33 mouse cellular contexts compared by ENCODE assay signal in genomic region chr6:128649681-128650080, GRCm38 (mm10). TPM values are rescaled to one million over a fixed set of nuclear protein-coding genes. Genes with fewer than 3 reads are reported as not detected.
A peak's percentile ranks its signal among the peaks of the same experiment; 100 is the strongest.
DNase-seq lines count a peak whose midpoint lies in the region; ATAC-seq and TF ChIP-seq lines count a peak whose summit lies in the region.
"Had no signal": no experiment of that assay in that cellular context is flagged by ENCODE, and none has a peak within 500 bp of the region (broad histone marks: within the 10 kb centered on the region; RNA-seq: fewer than 3 reads in every experiment).

No protein-coding gene starts in this region.

- H3K27ac ChIP-seq in kidney, embryonic 14.5 days (ENCODE audit: low read depth, low read length): no peak overlapping the region
- H3K27ac ChIP-seq in liver, postnatal 0 days (ENCODE audit: low read depth): peak overlapping the region; percentile 11; the same call in 1 of the 2 replicates
- H3K27ac ChIP-seq in liver, embryonic 12.5 days: no peak overlapping the region
- H3K27ac ChIP-seq in intestine, embryonic 16.5 days (ENCODE audit: low read length): peak overlapping the region; percentile 73
- H3K27ac ChIP-seq in small intestine, adult 2 months (ENCODE audit: insufficient read depth, low read depth, low read length): peak overlapping the region; percentile 87
- H3K27ac ChIP-seq: embryonic facial prominence, embryonic 12.5 days; embryonic facial prominence, embryonic 15.5 days; forebrain, embryonic 12.5 days; heart, adult 2 months; heart, embryonic 10.5 days; heart, embryonic 13.5 days; hindbrain, embryonic 14.5 days had no signal

- no peak for TF ChIP-seq EP300 in liver, postnatal 0 days (IDR thresholded peaks at IDR 0.05; ENCODE audit: low read depth)

- no peak for TF ChIP-seq POLR2A in small intestine, adult 2 months (IDR thresholded peaks at IDR 0.05; ENCODE audit: low read depth, low read length)

- no peak overlapping the region for H3K9ac ChIP-seq in kidney, embryonic 14.5 days (ENCODE audit: low read depth, low read length)
- H3K9ac ChIP-seq in liver, postnatal 0 days (replicated peaks): no peak overlapping the region
- H3K9ac ChIP-seq in liver, embryonic 12.5 days: no peak overlapping the region
- H3K9ac ChIP-seq in intestine, embryonic 16.5 days (ENCODE audit: low read depth, low read length): no peak overlapping the region
- H3K9ac ChIP-seq: embryonic facial prominence, embryonic 12.5 days; embryonic facial prominence, embryonic 15.5 days; forebrain, embryonic 12.5 days; heart, embryonic 13.5 days; hindbrain, embryonic 14.5 days had no signal

- no peak overlapping the region for H3K4me3 ChIP-seq in kidney, embryonic 14.5 days (ENCODE audit: low read length)
- H3K4me3 ChIP-seq in liver, postnatal 0 days (ENCODE audit: low read depth, low read length): no peak overlapping the region
- H3K4me3 ChIP-seq in liver, embryonic 12.5 days: no peak overlapping the region
- no peak overlapping the region for H3K4me3 ChIP-seq in intestine, embryonic 16.5 days (ENCODE audit: low read length)
- H3K4me3 ChIP-seq in small intestine, adult 2 months (ENCODE audit: low read depth, low read length): no peak overlapping the region
- H3K4me3 ChIP-seq: embryonic facial prominence, embryonic 12.5 days; embryonic facial prominence, embryonic 15.5 days; forebrain, embryonic 12.5 days; heart, adult 2 months; heart, embryonic 10.5 days; heart, embryonic 13.5 days had no signal

- peak; percentile 56 for DNase-seq in kidney, adult 9 months
- DNase-seq in liver, postnatal 0 days: no peak
- DNase-seq: adrenal gland, postnatal 14 days; cerebellum, adult 11 months; cerebellum, adult 2 months; cerebellum, adult 9-11 months; cerebellum, postnatal 25 days; gastrocnemius, postnatal 10 days; gastrocnemius, postnatal 36 days; heart, adult 2 months; heart, postnatal 14 days; heart, postnatal 4 days had no signal

- WGBS in kidney, embryonic 14.5 days: 78% methylated on average over 3 of the region's 3 CpGs
- 68% methylated on average over 3 of the region's 3 CpGs for WGBS in liver, postnatal 0 days (ENCODE audit: insufficient replicate concordance)
- 82% methylated on average over 3 of the region's 3 CpGs for WGBS in liver, embryonic 12.5 days (ENCODE audit: insufficient replicate concordance)
- 67% methylated on average over 3 of the region's 3 CpGs for WGBS in intestine, embryonic 16.5 days
- WGBS in small intestine, adult 2 months: 67% methylated on average over 3 of the region's 3 CpGs

- no peaks in the 10 kb centered on the region for H3K9me3 ChIP-seq in kidney, embryonic 14.5 days (ENCODE audit: control insufficient read depth, low read length)
- no peaks in the 10 kb centered on the region for H3K9me3 ChIP-seq in liver, postnatal 0 days (ENCODE audit: low read length)
- H3K9me3 ChIP-seq in liver, embryonic 12.5 days (replicated peaks): no peaks in the 10 kb centered on the region
- no peaks in the 10 kb centered on the region for H3K9me3 ChIP-seq in intestine, embryonic 16.5 days (ENCODE audit: control insufficient read depth, low read length)
- H3K9me3 ChIP-seq: embryonic facial prominence, embryonic 12.5 days; embryonic facial prominence, embryonic 15.5 days; forebrain, embryonic 12.5 days; heart, embryonic 10.5 days; heart, embryonic 13.5 days had no signal

- no peak overlapping the region for H3K4me2 ChIP-seq in kidney, embryonic 14.5 days (replicated peaks; ENCODE audit: low read depth, low read length)
- H3K4me2 ChIP-seq in liver, postnatal 0 days (ENCODE audit: low read depth, low read length): no peak overlapping the region
- H3K4me2 ChIP-seq in liver, embryonic 12.5 days: no peak overlapping the region
- H3K4me2 ChIP-seq in intestine, embryonic 16.5 days (ENCODE audit: low read depth, low read length): no peak overlapping the region
- H3K4me2 ChIP-seq: embryonic facial prominence, embryonic 12.5 days; embryonic facial prominence, embryonic 15.5 days; forebrain, embryonic 12.5 days; heart, embryonic 13.5 days; hindbrain, embryonic 14.5 days had no signal

- H3K4me1 ChIP-seq in kidney, embryonic 14.5 days (ENCODE audit: control insufficient read depth, insufficient read depth, low read length): no peaks in the 10 kb centered on the region
- H3K4me1 ChIP-seq in liver, postnatal 0 days (ENCODE audit: insufficient read depth): peaks cover 2% of the 10 kb centered on the region; the same call in 1 of the 2 replicates
- H3K4me1 ChIP-seq in liver, embryonic 12.5 days: peaks cover 7% of the 10 kb centered on the region; the same call in 1 of the 2 replicates
- peaks cover 16% of the 10 kb centered on the region for H3K4me1 ChIP-seq in intestine, embryonic 16.5 days (ENCODE audit: control insufficient read depth, insufficient read depth, low read length)
- peaks cover 27% of the 10 kb centered on the region; the same call in 1 of the 2 replicates for H3K4me1 ChIP-seq in small intestine, adult 2 months (ENCODE audit: control insufficient read depth, insufficient read depth, insufficient read length, low read length)
- H3K4me1 ChIP-seq: embryonic facial prominence, embryonic 12.5 days; embryonic facial prominence, embryonic 15.5 days; forebrain, embryonic 12.5 days; heart, embryonic 10.5 days had no signal

- H3K27me3 ChIP-seq in kidney, embryonic 14.5 days (ENCODE audit: control insufficient read depth, insufficient read depth, low read length): no peaks in the 10 kb centered on the region
- H3K27me3 ChIP-seq in liver, postnatal 0 days (ENCODE audit: insufficient read depth, low read length): no peaks in the 10 kb centered on the region
- H3K27me3 ChIP-seq in liver, embryonic 12.5 days (replicated peaks): no peaks in the 10 kb centered on the region
- no peaks in the 10 kb centered on the region for H3K27me3 ChIP-seq in intestine, embryonic 16.5 days (replicated peaks; ENCODE audit: control insufficient read depth, insufficient read depth, low read length)
- no peaks in the 10 kb centered on the region for H3K27me3 ChIP-seq in small intestine, adult 2 months (ENCODE audit: control insufficient read depth, insufficient read depth, low read length)
- H3K27me3 ChIP-seq: embryonic facial prominence, embryonic 12.5 days; embryonic facial prominence, embryonic 15.5 days; forebrain, embryonic 12.5 days; heart, embryonic 13.5 days had no signal

- TF ChIP-seq CTCF in liver, postnatal 0 days (IDR thresholded peaks at IDR 0.05; ENCODE audit: low read depth): no peak
- no peak for TF ChIP-seq CTCF in small intestine, adult 2 months (IDR thresholded peaks at IDR 0.05; ENCODE audit: extremely low read depth, insufficient read length, insufficient replicate concordance, low read depth, low read length)

- H3K36me3 ChIP-seq in kidney, embryonic 14.5 days (ENCODE audit: control insufficient read depth, insufficient read depth, low read length): no peaks in the 10 kb centered on the region
- H3K36me3 ChIP-seq in liver, postnatal 0 days (replicated peaks; ENCODE audit: insufficient read depth, low read length): no peaks in the 10 kb centered on the region
- H3K36me3 ChIP-seq in liver, embryonic 12.5 days: no peaks in the 10 kb centered on the region
- no peaks in the 10 kb centered on the region for H3K36me3 ChIP-seq in intestine, embryonic 16.5 days (ENCODE audit: control insufficient read depth, insufficient read depth, low read length)
- H3K36me3 ChIP-seq in small intestine, adult 2 months (ENCODE audit: control insufficient read depth, insufficient read depth, low read length): no peaks in the 10 kb centered on the region
- H3K36me3 ChIP-seq: embryonic facial prominence, embryonic 12.5 days; embryonic facial prominence, embryonic 15.5 days; forebrain, embryonic 12.5 days; heart, embryonic 10.5 days; heart, embryonic 13.5 days had no signal

- ATAC-seq in kidney, embryonic 14.5 days (ENCODE audit: low FRiP score, low TSS enrichment): no peak
- ATAC-seq in liver, postnatal 0 days: no peak
- ATAC-seq in liver, embryonic 12.5 days: no peak
- ATAC-seq in intestine, embryonic 16.5 days: no peak
- no peak for ATAC-seq in monocyte, adult 5-6 weeks (replicated peaks; ENCODE audit: insufficient number of reproducible peaks, low FRiP score, low TSS enrichment, poor library complexity, severe bottlenecking)
- ATAC-seq: CD4-positive, CD25-positive, alpha-beta regulatory T cell, adult 4 months; forebrain, embryonic 16.5 days had no signal

RNA-seq across cellular contexts. Expression of gene Clec2h, which starts 12.5 kb away (rescaled TPM):
- polyA plus RNA-seq in kidney, embryonic 14.5 days (2014; fragmentation: Nextera tagmentation; extraction: Ambion mirVana): 0.11 TPM in 1 of 2 replicates, not detected in the other
- polyA plus RNA-seq in liver, postnatal 0 days (2015; fragmentation: Nextera tagmentation; extraction: Ambion mirVana): 0.33 and 0.46 TPM in 2 replicates
- polyA plus RNA-seq in liver, embryonic 12.5 days (2016; fragmentation: Nextera tagmentation; extraction: Ambion mirVana): not detected in 2 replicates
- 26.4 and 41.6 TPM in 2 replicates for polyA plus RNA-seq in intestine, embryonic 16.5 days (2015; fragmentation: Nextera tagmentation; extraction: Ambion mirVana)
- polyA plus RNA-seq in small intestine, adult 2 months (2012; rRNA removed): 54.1 and 189 TPM in 2 replicates
- not detected in 3 replicates for total RNA-seq in monocyte, adult 5-6 weeks (2017)
- total RNA-seq: common myeloid progenitor, adult 5-6 weeks; gastrocnemius, adult 18-20 months; gastrocnemius, postnatal 10 days; gastrocnemius, postnatal 36 days; granulocyte monocyte progenitor cell, adult 5-6 weeks; heart, postnatal 4 days; MEL had no signal
- polyA plus RNA-seq: adrenal gland, adult 2 months; C2C12; CD4-positive, CD25-positive, alpha-beta regulatory T cell, adult 4 months; embryonic facial prominence, embryonic 12.5 days; embryonic facial prominence, embryonic 15.5 days; forebrain, embryonic 12.5 days; forebrain, embryonic 16.5 days; heart, adult 2 months; heart, embryonic 10.5 days; heart, embryonic 13.5 days; hindbrain, embryonic 11.5 days; hindbrain, embryonic 14.5 days had no signal

RNA-seq across cellular contexts. Expression of gene Klrb1a, which starts 26.3 kb away (rescaled TPM):
- 0.46 TPM in 1 of 2 replicates, not detected in the other for polyA plus RNA-seq in kidney, embryonic 14.5 days (2014; fragmentation: Nextera tagmentation; extraction: Ambion mirVana)
- 0.15 and 0.36 TPM in 2 replicates for polyA plus RNA-seq in liver, postnatal 0 days (2015; fragmentation: Nextera tagmentation; extraction: Ambion mirVana)
- 0.12 TPM in 1 of 2 replicates, not detected in the other for polyA plus RNA-seq in liver, embryonic 12.5 days (2016; fragmentation: Nextera tagmentation; extraction: Ambion mirVana)
- not detected in 2 replicates for polyA plus RNA-seq in intestine, embryonic 16.5 days (2015; fragmentation: Nextera tagmentation; extraction: Ambion mirVana)
- polyA plus RNA-seq in small intestine, adult 2 months (2012; rRNA removed): 0.24 TPM in 1 of 2 replicates, not detected in the other
- 35.0 to 144 TPM (median 65.3 TPM) in 3 replicates for total RNA-seq in monocyte, adult 5-6 weeks (2017)
- total RNA-seq: adrenal gland, adult 2 months; adrenal gland, postnatal 14 days; adrenal gland, postnatal 4 days; common myeloid progenitor, adult 5-6 weeks; gastrocnemius, adult 18-20 months; gastrocnemius, postnatal 10 days; gastrocnemius, postnatal 36 days; granulocyte monocyte progenitor cell, adult 5-6 weeks; heart, adult 2 months; heart, postnatal 14 days; heart, postnatal 4 days; MEL had no signal
- polyA plus RNA-seq: C2C12; CD4-positive, CD25-positive, alpha-beta regulatory T cell, adult 4 months; cerebellum, adult 2 months; embryonic facial prominence, embryonic 12.5 days; embryonic facial prominence, embryonic 15.5 days; forebrain, embryonic 12.5 days; forebrain, embryonic 16.5 days; heart, embryonic 10.5 days; heart, embryonic 13.5 days; hindbrain, embryonic 11.5 days; hindbrain, embryonic 14.5 days had no signal

Comparison
In these comparisons a context has a peak if more than half of its experiments do, and no peak if none do; other contexts are left out.
1. H3K27ac ChIP-seq: peak in liver, postnatal 0 days (single experiment), intestine, embryonic 16.5 days (single experiment) and small intestine, adult 2 months (single experiment); none in kidney, embryonic 14.5 days (single experiment) and liver, embryonic 12.5 days (single experiment).
2. RNA of gene Clec2h, which starts 12.5 kb away (polyA plus RNA-seq): 54.1 to 189 TPM in small intestine, adult 2 months and 26.4 to 41.6 TPM in intestine, embryonic 16.5 days; 0.33 to 0.46 TPM in liver, postnatal 0 days, 0.11 TPM in kidney, embryonic 14.5 days and not detected in liver, embryonic 12.5 days; every median in the first group is over 10 times any median in the second.